In the genomic region with DNA sequence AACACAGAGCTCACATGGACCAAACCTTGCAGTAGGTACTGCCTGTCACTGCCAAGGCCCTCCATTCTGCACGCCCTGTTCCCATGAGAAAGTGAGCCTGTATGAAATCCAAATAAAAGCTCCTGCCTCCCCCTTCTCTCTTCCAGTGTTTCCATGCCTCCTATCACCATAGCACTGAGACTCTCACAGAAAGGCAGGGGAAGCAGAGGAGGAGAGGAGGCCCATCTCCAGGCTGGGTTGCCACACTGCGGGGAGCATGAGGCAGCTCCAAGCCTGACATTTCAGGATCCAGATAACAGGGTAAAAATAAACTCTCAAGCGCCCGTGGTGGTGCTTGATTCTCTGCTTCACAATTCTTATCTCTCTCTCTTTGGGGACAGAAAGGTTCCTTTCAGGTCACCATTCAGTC, we compare ENCODE assay signal across 9 mouse cellular contexts.
A peak's percentile ranks its signal among the peaks of the same experiment; 100 is the strongest.
DNase-seq lines count a peak whose midpoint lies in the region; ATAC-seq and TF ChIP-seq lines count a peak whose summit lies in the region.
"Had no signal": no experiment of that assay in that cellular context is flagged by ENCODE, and none has a peak within 500 bp of the region (broad histone marks: within the 10 kb centered on the region; RNA-seq: fewer than 3 reads in every experiment).

No protein-coding gene starts in this region.

- DNase-seq in forebrain, postnatal 0 days = peak; percentile 35
- DNase-seq in heart, postnatal 10 days = peak; percentile 75 to 81
- peak; percentile 12 for DNase-seq in lung, postnatal 25 days (ENCODE audit: low spot score)
- DNase-seq in thymus, postnatal 14 days = no peak
- DNase-seq in cerebellum, adult 8-10 months = no peak

- H3K27ac ChIP-seq in forebrain, postnatal 0 days (ENCODE audit: low read depth, low read length) = 0 out of 2 replicates have a peak overlapping the region, but pooled peaks have one; percentile 30
- H3K27ac ChIP-seq in forebrain, embryonic 15.5 days (replicated peaks) = no peak overlapping the region
- H3K27ac ChIP-seq in kidney, embryonic 15.5 days = no peak overlapping the region
- H3K27ac ChIP-seq: hindbrain, embryonic 14.5 days had no signal

- intact Hi-C loops in heart, postnatal 10 days (cut with DNase I) = no loop called here

- H3K27me3 ChIP-seq in forebrain, postnatal 0 days (ENCODE audit: insufficient read depth, low read length) = no peaks in the 10 kb centered on the region
- no peaks in the 10 kb centered on the region for H3K27me3 ChIP-seq in forebrain, embryonic 15.5 days
- no peaks in the 10 kb centered on the region for H3K27me3 ChIP-seq in kidney, embryonic 15.5 days

- H3K4me1 ChIP-seq in forebrain, postnatal 0 days (ENCODE audit: insufficient read depth) = peaks cover 20% of the 10 kb centered on the region
- H3K4me1 ChIP-seq in forebrain, embryonic 15.5 days = peaks cover 8% of the 10 kb centered on the region; the same call in 1 of the 2 replicates
- peaks cover 24% of the 10 kb centered on the region for H3K4me1 ChIP-seq in kidney, embryonic 15.5 days

- H3K9ac ChIP-seq in forebrain, postnatal 0 days = no peak overlapping the region
- H3K9ac ChIP-seq in forebrain, embryonic 15.5 days (replicated peaks) = no peak overlapping the region
- no peak overlapping the region for H3K9ac ChIP-seq in kidney, embryonic 15.5 days
- H3K9ac ChIP-seq: hindbrain, embryonic 14.5 days had no signal

- WGBS in forebrain, postnatal 0 days = 69% methylated on average over 4 of the region's 4 CpGs
- WGBS in forebrain, embryonic 15.5 days = 86% methylated on average over 4 of the region's 4 CpGs
- WGBS in kidney, embryonic 15.5 days = 83% methylated on average over 4 of the region's 4 CpGs

- H3K36me3 ChIP-seq in forebrain, postnatal 0 days (ENCODE audit: insufficient read depth) = no peaks in the 10 kb centered on the region
- no peaks in the 10 kb centered on the region for H3K36me3 ChIP-seq in forebrain, embryonic 15.5 days
- H3K36me3 ChIP-seq in kidney, embryonic 15.5 days = no peaks in the 10 kb centered on the region

- no peak overlapping the region for H3K4me3 ChIP-seq in forebrain, postnatal 0 days (ENCODE audit: low read depth, low read length)
- no peak overlapping the region for H3K4me3 ChIP-seq in forebrain, embryonic 15.5 days
- H3K4me3 ChIP-seq in kidney, embryonic 15.5 days (replicated peaks) = no peak overlapping the region

- no peak overlapping the region for H3K4me2 ChIP-seq in forebrain, postnatal 0 days (ENCODE audit: low read depth)
- H3K4me2 ChIP-seq in forebrain, embryonic 15.5 days (replicated peaks) = no peak overlapping the region
- H3K4me2 ChIP-seq in kidney, embryonic 15.5 days = no peak overlapping the region
- H3K4me2 ChIP-seq: hindbrain, embryonic 14.5 days had no signal

- H3K9me3 ChIP-seq in forebrain, postnatal 0 days (ENCODE audit: low read length) = no peaks in the 10 kb centered on the region
- no peaks in the 10 kb centered on the region for H3K9me3 ChIP-seq in forebrain, embryonic 15.5 days
- H3K9me3 ChIP-seq in kidney, embryonic 15.5 days (replicated peaks) = no peaks in the 10 kb centered on the region

- no peak for TF ChIP-seq CTCF in forebrain, postnatal 0 days (IDR thresholded peaks at IDR 0.05; ENCODE audit: low read depth)

- ATAC-seq in forebrain, postnatal 0 days = peak; percentile 72
- ATAC-seq in forebrain, embryonic 15.5 days (replicated peaks) = no peak
- ATAC-seq in common myeloid progenitor, adult 5-6 weeks (replicated peaks; ENCODE audit: low read depth, poor library complexity, severe bottlenecking) = 0 out of 2 replicates have a peak, but pooled peaks have one; percentile 25
- ATAC-seq in kidney, embryonic 15.5 days (replicated peaks; ENCODE audit: low FRiP score) = no peak

Comparison
In these comparisons a context has a peak if more than half of its experiments do, and no peak if none do; other contexts are left out.
1. ATAC-seq: peak in forebrain, postnatal 0 days (single experiment) and common myeloid progenitor, adult 5-6 weeks (single experiment); none in forebrain, embryonic 15.5 days (single experiment) and kidney, embryonic 15.5 days (single experiment).
2. DNase-seq: peak in forebrain, postnatal 0 days (single experiment), heart, postnatal 10 days (2 of 2) and lung, postnatal 25 days (single experiment); none in thymus, postnatal 14 days (single experiment) and cerebellum, adult 8-10 months (single experiment).